Mouse (Mus musculus) MN1 (cell line): ENCODE data around the gene Xpot.

Experiments
- DNase-seq: peaks from one replicate; pipeline ENCODE4 v3.0.0-alpha.2; 2016; ENCODE audit warnings: low spot score

Xpot gene

GRCm38 (mm10) chr10:121626186-121626882 lies at the start of gene Xpot:
Gene Xpot, minus strand, starts transcription at chr10:121626332.
- DNase-seq: peak; percentile 100

GRCm38 (mm10) chr10:121669103-121669502 lies 43.0 kb upstream of the Xpot start:
- no peak for DNase-seq

GRCm38 (mm10) chr10:121665631-121666145 lies 39.6 kb upstream of the Xpot start:
- no peak for DNase-seq

- no peak for DNase-seq
These were observed 37.5 kb upstream of the Xpot start for GRCm38 (mm10) chr10:121663599-121663998.

- DNase-seq: no peak
These were observed 36.6 kb upstream of the Xpot start for GRCm38 (mm10) chr10:121662711-121663110.

- DNase-seq: no peak
These were observed 29.8 kb upstream of the Xpot start for GRCm38 (mm10) chr10:121655907-121656306.

- no peak for DNase-seq
These were observed 26.9 kb upstream of the Xpot start for GRCm38 (mm10) chr10:121653079-121653478.

- DNase-seq: no peak
These were observed 20.2 kb upstream of the Xpot start for GRCm38 (mm10) chr10:121646294-121646693.

- no peak for DNase-seq
These were observed 16.2 kb upstream of the Xpot start for GRCm38 (mm10) chr10:121642054-121642947.

- no peak for DNase-seq
These were observed 15.3 kb upstream of the Xpot start, which contains the start of gene D930020B18Rik for GRCm38 (mm10) chr10:121641272-121642053. Gene D930020B18Rik, plus strand, starts transcription at chr10:121641588.

GRCm38 (mm10) chr10:121640944-121641271 lies 14.8 kb upstream of the Xpot start:
- no peak for DNase-seq

GRCm38 (mm10) chr10:121640150-121640930 lies 14.2 kb upstream of the Xpot start:
- peak; percentile 59 for DNase-seq

GRCm38 (mm10) chr10:121639573-121639972 lies 13.4 kb upstream of the Xpot start:
- peak; percentile 9 for DNase-seq

- no peak for DNase-seq
These were observed 10.1 kb upstream of the Xpot start for GRCm38 (mm10) chr10:121636276-121636675.

- no peak for DNase-seq
These were observed 8.0 kb upstream of the Xpot start for GRCm38 (mm10) chr10:121634159-121634558.

- no peak for DNase-seq
These were observed 2.5 kb upstream of the Xpot start for GRCm38 (mm10) chr10:121628561-121629040.

GRCm38 (mm10) chr10:121627216-121627852 lies 1.2 kb upstream of the Xpot start:
- no peak for DNase-seq

GRCm38 (mm10) chr10:121625407-121626185 lies 536 bp downstream of the Xpot start:
- peak; percentile 91 for DNase-seq

- DNase-seq: no peak
These were observed 1.1 kb downstream of the Xpot start for GRCm38 (mm10) chr10:121625006-121625405.

- no peak for DNase-seq
These were observed 2.5 kb downstream of the Xpot start for GRCm38 (mm10) chr10:121623670-121624069.
